Mouse (Mus musculus): ENCODE measurements at regions not wholly inside any gene's neighbourhood (a gene's known extent, or its start where the extent isn't known, plus 50 kb on each side); places are given as distances from the start of the nearest gene placed in this dataset.

DNA sequence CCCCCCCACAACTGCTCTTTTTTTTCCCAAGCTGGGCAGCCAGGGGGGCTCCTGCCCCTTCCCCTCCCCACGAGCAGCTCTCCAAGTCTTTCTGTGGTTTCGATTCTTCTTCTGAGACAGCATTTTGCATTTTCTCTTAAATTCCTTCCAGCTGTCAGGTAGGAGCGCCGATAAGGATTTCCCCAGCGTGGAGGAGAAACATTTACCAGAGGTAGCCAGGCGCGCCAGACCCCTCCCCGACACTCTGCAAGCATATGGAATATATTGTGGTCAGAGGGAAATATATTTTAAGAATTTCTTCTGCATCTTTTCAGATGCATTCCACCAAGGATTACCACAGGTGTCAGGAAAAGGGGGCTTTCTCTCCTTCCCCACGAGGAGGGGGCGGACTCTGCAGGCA is 111.9 kb downstream of the Tbx5 start:
- H3K27ac ChIP-seq (replicated peaks; ENCODE audit: low read depth, low read length) = no peak overlapping the region; the same call in 1 of the 2 replicates
- peak overlapping the region; percentile 31 for H3K4me2 ChIP-seq (replicated peaks; ENCODE audit: low read depth, low read length, severe bottlenecking)
- H3K9ac ChIP-seq (ENCODE audit: low read depth, low read length, severe bottlenecking) = no peak overlapping the region
- DNase-seq (ENCODE audit: low spot score) (peak; percentile 50), ATAC-seq (ENCODE audit: low FRiP score, low read depth) (peak; percentile 70; the same call in 1 of the 2 replicates)
- no peak overlapping the region for H3K4me3 ChIP-seq (replicated peaks; ENCODE audit: low read length)
- peaks cover 15% of the 10 kb centered on the region; the same call in 1 of the 2 replicates for H3K4me1 ChIP-seq (ENCODE audit: control insufficient read depth, insufficient read depth, low read length)
- TF ChIP-seq POLR2A (IDR thresholded peaks at IDR 0.05; ENCODE audit: borderline replicate concordance, extremely low read depth, insufficient read depth, insufficient read length) = no peak
- no peaks in the 10 kb centered on the region for H3K36me3 ChIP-seq (ENCODE audit: control insufficient read depth, insufficient read depth, low read length)
- WGBS = 34% methylated on average over 10 of the region's 10 CpGs
- H3K27me3 ChIP-seq (ENCODE audit: control insufficient read depth, insufficient read depth, low read length) = no peaks in the 10 kb centered on the region
- no peaks in the 10 kb centered on the region for H3K9me3 ChIP-seq (ENCODE audit: control insufficient read depth, low read length)

- Histone ChIP-seq H3K9me3 (ENCODE audit: control insufficient read depth, low read length) (no peaks in the 10 kb centered on the region), H3K4me2 (replicated peaks; ENCODE audit: low read depth, low read length, severe bottlenecking) (no peak overlapping the region)
- DNase-seq (ENCODE audit: low spot score) = peak; percentile 45
These were observed 115.9 kb downstream of the Tbx5 start for GRCm38 (mm10) chr5:119948399-119948798.

GRCm38 (mm10) chr5:119952085-119952484 is 119.6 kb downstream of the Tbx5 start:
- no peak for DNase-seq (ENCODE audit: low spot score)
- Histone ChIP-seq H3K9ac (ENCODE audit: low read depth, low read length, severe bottlenecking) (no peak overlapping the region), H3K9me3 (ENCODE audit: control insufficient read depth, low read length) (no peaks in the 10 kb centered on the region), H3K4me3 (replicated peaks; ENCODE audit: low read length) (no peak overlapping the region), H3K4me1 (ENCODE audit: control insufficient read depth, insufficient read depth, low read length) (peaks cover 18% of the 10 kb centered on the region), H3K27me3 (ENCODE audit: control insufficient read depth, insufficient read depth, low read length) (no peaks in the 10 kb centered on the region), H3K27ac (replicated peaks; ENCODE audit: low read depth, low read length) (no peak overlapping the region), H3K4me2 (replicated peaks; ENCODE audit: low read depth, low read length, severe bottlenecking) (no peak overlapping the region), H3K36me3 (ENCODE audit: control insufficient read depth, insufficient read depth, low read length) (no peaks in the 10 kb centered on the region)
- no peak for ATAC-seq (ENCODE audit: low FRiP score, low read depth)
- TF ChIP-seq POLR2A (IDR thresholded peaks at IDR 0.05; ENCODE audit: borderline replicate concordance, extremely low read depth, insufficient read depth, insufficient read length) = no peak
- 85% methylated on average over 2 of the region's 2 CpGs for WGBS

More at GRCm38 (mm10) chr5:119948399-119948798, 115.9 kb downstream of the Tbx5 start:
- H3K27me3 ChIP-seq (ENCODE audit: control insufficient read depth, insufficient read depth, low read length) = no peaks in the 10 kb centered on the region
- H3K9ac ChIP-seq (ENCODE audit: low read depth, low read length, severe bottlenecking) = no peak overlapping the region
- peaks cover 19% of the 10 kb centered on the region for H3K4me1 ChIP-seq (ENCODE audit: control insufficient read depth, insufficient read depth, low read length)
- WGBS = 79% methylated on average over 4 of the region's 4 CpGs
- no peak for TF ChIP-seq POLR2A (IDR thresholded peaks at IDR 0.05; ENCODE audit: borderline replicate concordance, extremely low read depth, insufficient read depth, insufficient read length)
- no peaks in the 10 kb centered on the region for H3K36me3 ChIP-seq (ENCODE audit: control insufficient read depth, insufficient read depth, low read length)
- no peak for ATAC-seq (ENCODE audit: low FRiP score, low read depth)
- H3K4me3 ChIP-seq (replicated peaks; ENCODE audit: low read length) = no peak overlapping the region
- H3K27ac ChIP-seq (replicated peaks; ENCODE audit: low read depth, low read length) = no peak overlapping the region

DNA sequence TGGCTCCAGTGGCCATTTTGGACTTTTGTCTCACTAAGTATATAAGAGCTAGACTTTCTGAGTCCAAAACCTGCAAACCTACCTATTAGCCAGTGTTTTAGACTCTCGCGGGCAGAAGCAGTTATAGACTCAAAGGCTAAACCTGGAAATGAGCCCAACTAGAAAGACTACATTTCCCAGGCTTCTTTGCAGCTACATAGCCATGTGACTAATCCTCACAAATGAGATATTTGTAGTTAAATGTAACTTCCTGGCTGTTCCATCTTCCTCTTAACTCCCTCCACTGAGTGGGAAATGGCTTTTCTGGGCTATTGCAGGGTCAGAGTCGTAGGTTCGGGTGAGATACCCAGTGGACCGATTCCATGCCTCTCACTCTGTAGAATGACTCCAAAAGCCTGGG is 120.7 kb downstream of the Tbx5 start:
- Histone ChIP-seq H3K27ac (replicated peaks; ENCODE audit: low read depth, low read length) (peak overlapping the region; percentile 70; the same call in 1 of the 2 replicates), H3K9me3 (ENCODE audit: control insufficient read depth, low read length) (no peaks in the 10 kb centered on the region), H3K4me3 (replicated peaks; ENCODE audit: low read length) (no peak overlapping the region), H3K4me1 (ENCODE audit: control insufficient read depth, insufficient read depth, low read length) (peaks cover 15% of the 10 kb centered on the region), H3K36me3 (ENCODE audit: control insufficient read depth, insufficient read depth, low read length) (no peaks in the 10 kb centered on the region), H3K9ac (ENCODE audit: low read depth, low read length, severe bottlenecking) (no peak overlapping the region), H3K27me3 (ENCODE audit: control insufficient read depth, insufficient read depth, low read length) (no peaks in the 10 kb centered on the region), H3K4me2 (replicated peaks; ENCODE audit: low read depth, low read length, severe bottlenecking) (peak overlapping the region; percentile 9; the same call in 1 of the 2 replicates)
- DNase-seq (ENCODE audit: low spot score) = peak; percentile 40
- WGBS = 77% methylated on average over 5 of the region's 5 CpGs
- no peak for ATAC-seq (ENCODE audit: low FRiP score, low read depth)
- TF ChIP-seq POLR2A (IDR thresholded peaks at IDR 0.05; ENCODE audit: borderline replicate concordance, extremely low read depth, insufficient read depth, insufficient read length) = no peak

DNA sequence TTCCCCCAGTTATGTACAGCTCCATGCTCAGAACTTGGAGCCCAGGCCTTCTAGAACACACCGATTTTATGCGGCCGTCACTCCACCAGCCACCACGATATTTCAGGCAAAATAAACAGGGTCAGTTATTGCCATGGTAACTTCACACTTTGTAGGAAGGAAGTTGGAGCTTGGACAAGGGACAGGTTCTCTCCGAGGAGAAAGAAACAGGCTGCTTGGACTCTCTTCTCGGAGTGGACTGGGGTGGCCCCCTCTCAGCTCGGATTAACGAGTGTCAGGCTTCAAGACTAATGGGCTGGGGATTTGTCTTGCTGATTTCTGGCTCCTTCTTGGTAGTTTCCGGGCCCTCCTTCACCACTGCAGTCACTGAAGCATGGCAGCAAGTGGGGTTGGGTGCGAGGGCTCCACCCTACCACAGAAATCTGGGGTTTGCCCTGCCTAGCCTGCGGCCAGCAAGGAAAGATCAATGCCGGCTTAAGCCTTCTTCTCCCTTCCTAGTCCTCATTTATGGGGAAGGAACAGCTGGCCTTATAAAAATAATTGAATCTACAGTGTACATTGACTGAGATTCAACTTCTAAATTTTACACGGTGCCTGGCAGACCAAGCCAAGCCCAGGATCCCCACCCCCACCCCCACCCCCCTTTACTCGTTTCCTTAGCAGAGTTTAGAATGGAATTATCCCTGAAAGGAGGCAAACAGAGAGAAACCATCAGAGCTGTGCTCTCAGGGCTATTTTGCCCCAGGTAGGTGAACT is 121.5 kb downstream of the Tbx5 start:
- H3K4me2 ChIP-seq (replicated peaks; ENCODE audit: low read depth, low read length, severe bottlenecking) = peak overlapping the region; percentile 9; the same call in 1 of the 2 replicates
- ATAC-seq (ENCODE audit: low FRiP score, low read depth) = peak; percentile 84
- 35% methylated on average over 14 of the region's 14 CpGs for WGBS

More for the DNA sequence above, 121.5 kb downstream of the Tbx5 start:
- peak; percentile 51 for DNase-seq (ENCODE audit: low spot score)
- peaks cover 19% of the 10 kb centered on the region for H3K4me1 ChIP-seq (ENCODE audit: control insufficient read depth, insufficient read depth, low read length)
- no peaks in the 10 kb centered on the region for H3K9me3 ChIP-seq (ENCODE audit: control insufficient read depth, low read length)
- H3K27ac ChIP-seq (replicated peaks; ENCODE audit: low read depth, low read length) = peak overlapping the region; percentile 70
- no peak overlapping the region for H3K9ac ChIP-seq (ENCODE audit: low read depth, low read length, severe bottlenecking)
- TF ChIP-seq POLR2A (IDR thresholded peaks at IDR 0.05; ENCODE audit: borderline replicate concordance, extremely low read depth, insufficient read depth, insufficient read length) = no peak
- no peak overlapping the region for H3K4me3 ChIP-seq (replicated peaks; ENCODE audit: low read length)
- H3K36me3 ChIP-seq (ENCODE audit: control insufficient read depth, insufficient read depth, low read length) = no peaks in the 10 kb centered on the region
- no peaks in the 10 kb centered on the region for H3K27me3 ChIP-seq (ENCODE audit: control insufficient read depth, insufficient read depth, low read length)
